ENCODE assay signal across 35 mouse cellular contexts in genomic region chr4:136977244-136977643, GRCm38 (mm10). TPM values are rescaled to one million over a fixed set of nuclear protein-coding genes. Genes with fewer than 3 reads are reported as not detected.
"Had no signal": no experiment of that assay in that cellular context is flagged by ENCODE, and none has a peak within 500 bp of the region (broad histone marks: within the 10 kb centered on the region; RNA-seq: fewer than 3 reads in every experiment).

No protein-coding gene starts in this region.

- H3K4me1 ChIP-seq: liver, embryonic 12.5 days; liver, embryonic 13.5 days; liver, embryonic 15.5 days had no signal

- H3K27ac ChIP-seq: left cerebral cortex, adult 2 months; limb, embryonic 12.5 days; limb, embryonic 13.5 days; liver, embryonic 12.5 days; liver, embryonic 13.5 days; liver, embryonic 14.5 days; liver, embryonic 15.5 days; lung, embryonic 15.5 days; macrophage; midbrain, embryonic 10.5 days; midbrain, embryonic 12.5 days; midbrain, embryonic 13.5 days; midbrain, embryonic 15.5 days; neural tube, embryonic 12.5 days; neural tube, embryonic 13.5 days had no signal

- DNase-seq: left cerebral cortex, postnatal 4 days; liver; liver, embryonic 13.5 days; liver, postnatal 0 days; lung, adult 18-20 months; lung, adult 2 months; lung, embryonic 14.5 days; lung, postnatal 10 days; lung, postnatal 14 days; lung, postnatal 36 days; lung, postnatal 4 days; midbrain, embryonic 14.5 days had no signal

- H3K4me2 ChIP-seq: limb, embryonic 12.5 days; limb, embryonic 13.5 days; liver, embryonic 11.5 days; liver, embryonic 12.5 days; liver, embryonic 13.5 days; liver, embryonic 15.5 days; lung, embryonic 14.5 days; lung, embryonic 15.5 days; midbrain, embryonic 12.5 days; midbrain, embryonic 13.5 days; midbrain, embryonic 15.5 days; neural tube, embryonic 12.5 days; neural tube, embryonic 13.5 days had no signal

- H3K9ac ChIP-seq: limb, embryonic 12.5 days; limb, embryonic 13.5 days; liver, embryonic 12.5 days; liver, embryonic 13.5 days; liver, embryonic 14.5 days; liver, embryonic 15.5 days; liver, postnatal 0 days; lung, embryonic 14.5 days; lung, embryonic 15.5 days; midbrain, embryonic 12.5 days; midbrain, embryonic 13.5 days; midbrain, embryonic 15.5 days; neural tube, embryonic 12.5 days; neural tube, embryonic 13.5 days had no signal

- ATAC-seq: liver, embryonic 12.5 days; liver, postnatal 0 days; lung, postnatal 0 days; midbrain, embryonic 13.5 days; midbrain, embryonic 15.5 days had no signal

- H3K9me3 ChIP-seq: limb, embryonic 12.5 days; limb, embryonic 13.5 days; liver, embryonic 12.5 days; liver, embryonic 13.5 days; liver, embryonic 15.5 days; lung, embryonic 15.5 days; megakaryocyte, embryonic 14.5 days; midbrain, embryonic 10.5 days; midbrain, embryonic 12.5 days; midbrain, embryonic 13.5 days; midbrain, embryonic 15.5 days; neural tube, embryonic 12.5 days; neural tube, embryonic 13.5 days had no signal

- H3K27me3 ChIP-seq: neural tube, embryonic 12.5 days had no signal

- H3K36me3 ChIP-seq: limb, embryonic 13.5 days; liver, embryonic 12.5 days; liver, embryonic 13.5 days; liver, embryonic 15.5 days; lung, embryonic 15.5 days; midbrain, embryonic 10.5 days; midbrain, embryonic 12.5 days; midbrain, embryonic 13.5 days; midbrain, embryonic 15.5 days; neural tube, embryonic 12.5 days; neural tube, embryonic 13.5 days had no signal

- H3K4me3 ChIP-seq: left cerebral cortex, adult 2 months; limb, embryonic 12.5 days; limb, embryonic 13.5 days; liver, embryonic 12.5 days; liver, embryonic 13.5 days; liver, embryonic 15.5 days; lung, embryonic 15.5 days; midbrain, embryonic 10.5 days; midbrain, embryonic 12.5 days; midbrain, embryonic 13.5 days; midbrain, embryonic 15.5 days; neural tube, embryonic 12.5 days; neural tube, embryonic 13.5 days had no signal

RNA-seq across cellular contexts. Expression of gene Epha8, which starts 20.6 kb away (rescaled TPM):
- total RNA-seq: liver, adult 2 months; megakaryocyte progenitor cell, adult 5-6 weeks; megakaryocyte, adult 5-6 weeks; megakaryocyte-erythroid progenitor cell, adult 5-6 weeks; monocyte, adult 5-6 weeks had no signal
- polyA plus RNA-seq: liver, adult 2 months; lung, embryonic 16.5 days; macrophage had no signal
